Mouse (Mus musculus) gastrocnemius, postnatal 25 days (tissue): ENCODE measurements around the gene Lmntd2. TPM values are rescaled to one million over a fixed set of nuclear protein-coding genes. Genes with fewer than 3 reads are reported as not detected.

Source experiments
- DNase-seq: peaks from one replicate; pipeline ENCODE4 v3.0.0; 2022
- total RNA-seq, 2 experiments: library from RNA; stranded (reverse); gene quantifications; 1 replicate in 1 of 2; 2 replicates in 1 of 2; pipeline ENCODE4 v1.2.3; 2021

Lmntd2 gene
- total RNA-seq, 2 experiments from 2014 or later = not detected

DNA sequence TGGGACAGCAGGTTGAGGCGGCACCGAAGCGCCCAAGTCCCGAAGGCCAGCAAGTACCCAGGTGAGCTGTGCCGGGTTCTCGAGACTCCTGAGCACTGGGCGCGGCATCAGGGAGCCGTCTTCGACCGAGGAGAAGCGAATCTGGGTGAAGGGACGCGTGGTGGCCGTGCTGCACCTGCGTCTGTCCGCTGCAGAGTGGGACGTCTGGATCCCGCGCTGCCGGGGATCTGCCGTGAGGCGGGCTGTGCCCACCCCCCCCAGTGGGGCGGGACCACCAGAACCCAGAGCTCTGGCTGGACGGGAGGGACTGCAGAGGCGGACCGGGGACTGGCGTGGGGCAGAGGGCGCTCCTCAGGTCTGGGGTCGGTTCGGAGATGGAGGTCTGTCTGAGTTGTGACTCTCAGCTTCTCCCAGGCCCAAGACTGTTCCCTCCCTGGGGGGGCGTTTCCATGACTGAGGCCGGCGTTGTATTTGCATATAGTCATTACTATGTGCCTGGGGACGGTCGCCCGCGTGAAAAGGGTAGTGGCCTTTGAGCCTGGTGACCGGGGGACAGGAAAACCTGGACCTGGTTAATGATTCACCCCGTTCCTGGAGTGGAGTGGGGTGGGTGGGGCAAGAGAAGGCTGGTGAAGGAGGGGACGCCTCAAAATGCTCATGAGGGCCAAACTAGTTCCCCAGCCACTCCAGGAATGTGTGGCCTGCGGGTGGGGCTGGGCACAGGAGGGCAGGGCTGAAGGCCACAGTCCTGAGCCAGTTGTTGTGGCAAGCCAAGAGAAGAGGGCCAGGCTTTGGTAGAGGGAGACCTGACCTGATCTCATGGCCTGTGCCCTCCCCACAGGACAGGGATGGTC lies 2.2 kb upstream of the Lmntd2 start:
- DNase-seq = no peak

DNA sequence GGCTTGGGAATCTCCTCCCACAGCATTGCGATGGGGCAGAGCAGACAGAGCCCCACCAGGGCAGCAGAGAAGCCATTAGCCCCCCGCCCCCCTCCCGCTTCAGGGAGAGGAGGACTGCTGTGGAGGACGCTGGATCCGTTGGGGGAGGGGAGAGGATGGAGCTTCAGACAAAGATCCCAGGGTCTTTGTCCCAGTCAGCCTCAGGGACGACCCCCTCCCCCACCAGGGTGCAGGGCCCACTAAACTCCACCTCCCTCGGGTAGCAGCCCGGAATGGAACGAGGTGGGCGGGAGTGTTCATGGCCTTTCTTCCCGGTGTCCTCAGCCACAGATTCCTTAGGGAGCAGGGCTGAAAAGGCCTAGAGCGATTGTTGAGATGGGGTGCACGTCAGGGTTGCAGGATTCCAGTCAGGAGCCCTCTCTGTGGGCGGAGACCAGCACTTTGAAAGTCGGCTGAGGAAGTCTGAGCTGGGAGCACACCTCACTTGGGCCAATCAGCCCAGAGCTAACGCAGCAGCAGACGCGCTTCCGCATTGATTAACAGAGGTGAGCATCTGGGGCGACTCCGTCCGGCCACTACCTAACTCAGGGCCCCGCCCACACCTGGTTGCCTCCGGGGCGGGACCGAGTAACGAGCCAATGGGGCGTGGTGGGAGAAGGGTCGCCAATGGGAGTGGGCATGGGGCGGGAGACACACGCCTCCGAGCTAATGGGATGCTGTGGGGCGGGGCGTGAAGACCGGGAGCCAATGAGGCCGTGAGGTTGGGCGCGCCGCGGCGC lies 1.4 kb upstream of the Lmntd2 start, which contains the start of gene Rassf7:
TSS of gene Rassf7 (plus strand) at position 760 of the 779 bp plus-strand sequence.
- peak; percentile 85 for DNase-seq

DNA sequence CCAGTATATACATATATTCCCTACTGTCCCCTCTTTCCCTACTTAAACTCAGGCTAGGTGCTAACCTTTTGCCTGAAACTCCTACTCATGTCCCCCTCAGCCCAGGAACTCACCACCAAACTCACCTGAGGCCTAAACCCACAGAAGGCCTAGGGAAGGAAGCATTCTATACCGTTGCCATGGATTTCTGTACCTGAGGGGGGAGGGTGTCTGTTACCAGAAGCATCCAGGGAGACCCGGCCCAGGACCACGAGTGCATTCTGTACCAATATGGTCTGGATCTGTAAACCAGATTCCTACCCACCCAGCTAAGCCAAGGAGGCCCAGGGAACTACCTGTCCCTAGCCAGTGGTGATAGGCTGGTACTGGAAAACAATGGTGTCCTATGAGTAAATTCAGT lies 430 bp upstream of the Lmntd2 start:
- no peak for DNase-seq

DNA sequence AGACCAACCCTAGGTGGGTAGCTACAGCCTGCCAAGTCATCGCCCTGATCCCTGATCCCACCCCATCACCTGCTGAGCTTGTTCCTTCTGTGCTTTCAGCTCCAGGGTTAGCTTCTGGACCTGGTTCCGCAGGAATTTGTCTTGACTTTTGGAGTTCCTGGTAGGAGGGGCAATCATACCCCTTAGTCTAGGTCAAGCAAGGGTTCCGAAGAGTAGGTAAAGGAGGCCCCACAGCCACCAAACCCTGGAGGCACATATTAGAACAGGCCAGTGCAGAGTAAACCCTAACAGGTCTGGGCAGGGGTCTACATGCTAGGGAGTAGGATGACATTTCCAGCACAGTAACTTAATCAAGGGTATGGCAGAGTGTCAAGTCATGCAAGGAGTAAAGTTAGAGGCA lies 747 bp downstream of the Lmntd2 start:
- no peak for DNase-seq

DNA sequence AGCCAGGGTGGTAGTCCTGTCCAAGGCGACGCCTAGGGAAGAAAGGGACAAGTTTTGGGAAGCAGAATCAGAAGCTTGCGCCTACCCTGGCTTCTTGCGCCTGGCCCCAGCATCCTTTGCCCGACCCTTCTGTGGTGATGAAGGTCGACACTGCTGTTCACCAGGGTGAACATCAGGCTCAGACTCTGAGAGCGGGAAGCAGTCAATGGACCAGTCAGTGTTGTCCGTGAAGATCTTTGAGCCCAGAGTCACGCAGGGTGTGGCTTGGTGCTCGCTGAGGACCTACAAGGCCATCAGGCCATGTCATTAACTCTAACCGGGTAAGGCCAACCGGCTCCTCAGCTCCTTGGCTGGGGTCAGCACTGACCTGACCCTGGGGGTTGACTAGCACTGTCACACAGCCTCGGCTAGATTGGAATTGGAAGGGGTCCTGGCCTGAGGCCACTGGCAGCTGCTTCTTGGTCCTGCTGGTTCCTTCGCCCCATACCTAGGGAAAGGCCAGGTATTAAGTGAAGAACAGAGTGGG lies 3.2 kb downstream of the Lmntd2 start:
- DNase-seq = no peak

DNA sequence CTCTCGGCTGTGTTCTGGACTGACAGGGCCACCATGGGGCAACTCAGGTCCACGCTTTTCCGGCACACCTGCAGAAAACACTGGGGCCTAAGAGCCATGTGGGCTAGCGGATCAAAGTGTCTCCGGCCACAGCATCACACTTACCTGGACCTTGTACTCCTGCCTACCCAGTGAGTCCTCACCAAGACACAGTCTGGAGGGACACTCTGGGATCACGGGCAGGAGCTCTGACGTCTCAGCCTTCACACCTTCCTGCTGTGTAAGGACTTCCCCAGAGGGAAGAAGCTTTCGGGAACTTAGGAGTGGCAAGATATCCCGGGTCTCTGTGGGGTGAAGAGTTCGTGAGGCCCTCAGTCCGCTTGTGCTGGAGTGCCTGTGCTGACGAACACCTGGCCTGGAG lies 3.7 kb downstream of the Lmntd2 start:
- DNase-seq = no peak

DNA sequence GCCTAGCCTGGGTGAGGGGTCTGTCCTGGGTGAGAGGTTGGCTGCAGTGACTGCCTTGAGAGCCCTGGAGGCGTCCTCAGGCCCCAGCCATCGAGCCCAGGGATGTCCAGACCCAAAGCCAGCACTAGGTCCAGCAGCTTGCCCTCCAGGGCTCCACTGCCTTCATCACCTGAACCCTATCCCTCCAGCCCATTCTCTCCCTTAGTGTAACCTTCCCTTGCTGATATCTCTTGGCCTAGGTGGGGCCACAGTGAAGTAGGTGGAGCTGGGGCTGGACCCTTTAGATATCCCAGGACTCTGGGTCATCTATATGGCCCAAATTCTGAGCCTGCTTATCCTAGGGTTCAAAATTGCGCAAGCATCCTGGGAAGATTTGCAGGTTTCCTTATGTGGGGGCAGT lies 4.4 kb downstream of the Lmntd2 start:
- no peak for DNase-seq

DNA sequence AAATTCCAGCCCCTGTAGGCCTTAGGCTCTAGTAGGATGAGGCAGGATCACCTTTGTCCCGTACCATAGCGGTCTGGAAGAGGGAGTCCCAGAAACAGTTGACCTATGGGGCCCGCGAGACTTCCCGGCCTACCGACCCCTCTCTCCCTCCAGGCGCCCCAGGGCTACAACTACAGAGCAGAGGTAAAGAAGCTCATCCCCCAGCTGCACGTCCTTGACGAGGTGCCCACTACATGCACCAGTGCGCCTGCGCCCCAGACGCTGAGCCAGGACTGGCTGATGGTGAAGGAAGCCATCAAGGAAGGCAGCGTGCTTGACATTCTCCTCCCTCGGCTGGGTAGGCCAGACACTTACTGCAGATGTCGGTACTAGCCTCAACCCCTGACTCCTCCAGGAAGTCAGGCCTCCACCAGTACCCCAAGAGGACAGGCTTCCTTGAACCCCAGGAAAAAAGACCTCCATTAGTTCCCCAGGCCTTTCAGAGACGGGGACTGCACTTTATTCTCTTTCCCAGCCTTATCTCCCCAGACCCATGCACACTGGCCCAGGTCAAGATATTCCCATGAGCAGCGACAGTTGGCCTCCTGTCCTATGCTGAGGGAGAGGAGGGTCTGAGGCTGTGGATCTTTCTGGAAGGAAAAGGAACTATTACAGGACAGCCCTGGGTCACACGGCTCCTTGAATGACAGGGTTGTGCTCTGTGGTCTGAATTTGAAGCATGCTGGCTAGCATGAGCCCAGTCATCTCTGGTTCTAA lies 7.5 kb downstream of the Lmntd2 start:
- DNase-seq = no peak

DNA sequence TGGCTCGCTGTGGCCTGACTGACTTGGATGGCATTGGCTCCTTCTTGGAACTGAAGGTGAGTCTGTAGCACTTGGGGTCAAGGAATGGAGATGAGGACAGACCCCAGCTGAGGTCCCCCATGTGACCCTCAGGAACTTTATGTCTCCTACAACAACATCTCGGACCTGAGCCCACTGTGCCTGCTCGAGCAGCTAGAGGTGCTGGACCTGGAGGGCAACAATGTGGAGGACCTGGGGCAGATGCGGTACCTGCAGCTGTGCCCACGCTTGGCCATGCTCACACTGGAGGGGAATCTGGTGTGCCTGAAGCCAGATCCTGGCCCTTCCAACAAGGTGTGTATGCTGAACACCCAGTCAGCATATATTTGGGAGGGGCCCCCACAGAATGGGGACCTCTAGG lies 8.4 kb downstream of the Lmntd2 start:
- no peak for DNase-seq

DNA sequence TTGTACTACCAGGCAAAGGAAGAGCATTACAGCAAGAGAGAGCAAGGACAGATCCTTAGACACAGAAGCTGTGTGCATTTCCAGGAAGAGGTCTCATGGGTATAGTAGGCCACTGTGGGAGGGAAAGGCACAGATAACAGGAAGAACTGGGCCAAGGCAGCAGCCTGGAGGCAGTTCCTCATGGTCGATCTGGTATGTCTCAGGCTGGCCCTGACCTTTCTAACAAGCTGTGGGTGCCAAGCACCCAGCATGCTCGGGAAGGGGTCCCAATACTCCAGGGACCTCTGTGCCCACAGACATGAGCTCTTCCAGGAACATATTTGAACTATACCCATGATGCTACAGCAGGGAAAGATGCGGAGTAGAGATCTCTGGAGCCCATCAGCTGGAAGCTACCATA lies 9.3 kb downstream of the Lmntd2 start:
- DNase-seq = no peak

DNA sequence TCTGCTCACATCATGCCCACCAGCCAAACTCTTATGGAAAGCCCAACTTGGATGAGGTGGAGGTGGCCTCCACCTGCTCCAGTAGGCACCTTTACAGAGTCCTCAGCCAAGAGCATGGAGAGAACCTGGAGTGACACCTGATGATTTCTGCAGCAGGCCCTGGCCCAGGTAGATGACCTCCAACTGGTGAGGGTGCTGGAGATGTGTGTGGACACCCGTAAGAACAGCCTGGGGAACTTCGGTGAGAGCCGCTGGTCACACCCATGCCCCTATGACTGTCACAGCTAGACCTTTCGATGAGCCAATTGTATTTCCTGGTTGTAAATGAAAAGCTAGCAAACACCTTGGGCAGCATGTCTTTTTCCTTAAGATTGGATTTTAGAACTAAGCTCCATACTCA lies 15.8 kb downstream of the Lmntd2 start:
- no peak for DNase-seq

DNA sequence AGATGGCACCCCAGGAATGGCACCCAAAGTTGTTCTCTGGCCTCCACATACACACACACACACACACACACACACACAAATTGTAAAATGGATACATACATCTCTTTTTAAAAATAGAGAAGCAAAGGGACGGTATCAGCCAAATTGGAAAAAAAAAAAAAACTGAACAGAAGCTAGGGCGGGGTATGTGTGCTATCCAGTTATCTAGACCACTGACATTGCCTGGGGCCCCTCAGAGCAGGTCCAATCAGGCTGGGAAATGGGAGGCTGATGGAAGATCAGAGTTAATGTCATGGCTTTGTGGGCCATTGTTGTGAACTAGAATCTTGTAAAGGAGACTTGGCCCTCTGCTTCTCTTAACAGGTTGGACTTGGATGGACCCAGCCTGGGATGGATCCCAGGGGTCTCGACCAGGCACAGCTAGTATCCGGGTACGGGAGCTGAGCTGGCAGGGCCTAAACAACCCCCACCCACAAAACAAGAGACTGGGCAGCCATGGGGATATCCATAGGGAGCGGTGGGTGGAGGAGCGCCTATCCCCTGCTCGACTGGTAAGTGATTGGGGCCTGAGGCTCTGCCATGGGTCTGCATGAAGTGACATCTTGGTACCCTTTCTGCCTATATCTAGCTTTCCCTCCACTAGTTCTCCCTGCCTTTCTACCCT lies 17.1 kb downstream of the Lmntd2 start:
- DNase-seq = no peak

DNA sequence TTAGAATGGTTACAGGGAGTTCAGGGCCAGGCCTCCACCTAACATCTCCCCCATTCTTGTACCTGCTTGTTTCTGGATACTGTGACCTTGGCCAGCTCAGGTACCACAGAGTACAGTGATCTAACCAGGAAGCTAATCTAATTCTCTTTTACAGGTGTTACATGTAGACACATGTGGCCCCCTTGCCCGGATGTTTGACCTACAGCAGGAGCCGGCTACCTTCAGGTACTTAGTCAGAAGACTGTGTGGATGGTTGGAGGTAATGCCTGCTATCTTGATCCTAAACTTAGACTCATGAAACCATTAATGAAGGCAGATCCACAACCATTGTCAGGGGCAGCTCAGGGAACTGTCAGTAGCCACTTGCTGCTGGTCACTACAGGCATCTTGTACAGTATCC lies 18.1 kb downstream of the Lmntd2 start:
- no peak for DNase-seq

DNA sequence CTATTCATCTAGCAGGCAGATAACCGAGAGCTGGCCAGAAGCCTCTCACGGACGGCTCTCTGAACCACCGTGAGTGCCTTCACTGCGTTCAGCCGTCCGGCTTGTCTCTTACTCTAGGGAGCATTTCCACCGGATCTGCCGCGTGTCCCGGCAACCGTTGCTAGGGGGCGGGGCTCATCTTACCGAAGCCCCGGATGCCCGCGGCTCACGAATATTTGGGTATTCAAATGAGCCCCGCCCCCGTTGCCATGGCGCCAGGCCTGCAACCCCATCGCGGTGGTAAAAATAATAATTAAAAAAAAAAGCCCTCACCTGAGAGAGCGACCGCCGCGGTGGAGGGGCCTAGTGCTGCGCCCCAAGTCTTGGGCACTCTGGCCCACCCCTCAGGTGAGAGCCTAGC lies 19.1 kb downstream of the Lmntd2 start:
- peak; percentile 77 for DNase-seq

DNA sequence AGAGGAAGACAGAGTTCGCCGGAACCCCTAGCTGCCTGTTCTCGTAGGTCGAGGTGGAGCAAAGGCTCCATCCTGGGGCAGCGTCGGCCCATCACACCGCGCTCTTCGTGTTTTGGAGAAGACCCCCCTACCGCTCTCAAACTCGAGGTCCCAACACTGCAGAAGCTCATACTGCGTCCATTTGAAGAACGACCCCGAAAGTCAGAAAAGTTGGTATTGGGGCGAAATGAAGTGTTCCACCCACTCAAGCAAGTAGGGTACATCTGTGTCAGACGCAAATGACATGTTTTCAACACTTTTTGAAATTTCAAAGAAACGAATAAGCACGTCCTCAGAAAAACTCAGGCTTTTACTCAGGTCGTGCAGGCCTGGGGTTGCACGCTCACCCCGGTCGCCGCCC lies 19.5 kb downstream of the Lmntd2 start:
- DNase-seq = no peak

DNA sequence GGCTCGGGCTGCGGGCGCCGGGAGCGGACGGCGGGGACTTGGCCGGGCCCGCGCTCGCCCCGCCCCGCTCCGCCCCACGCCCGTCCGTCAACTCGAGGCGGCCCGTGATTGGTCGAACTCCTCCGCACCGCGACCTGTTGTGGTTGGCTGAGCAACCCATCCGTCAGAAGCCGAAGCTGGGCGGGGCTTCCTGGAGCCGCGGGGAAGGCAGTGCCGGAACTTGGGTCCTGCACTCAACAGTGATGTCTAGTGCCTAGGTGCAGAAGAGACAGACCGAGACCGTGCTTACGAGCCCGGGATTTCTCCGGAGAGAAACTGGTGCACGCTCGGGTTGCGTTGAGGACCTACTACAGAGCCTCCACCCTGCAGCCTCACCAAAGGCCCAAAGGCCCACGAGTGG lies 19.9 kb downstream of the Lmntd2 start, which contains the start of the genes Hras and Lrrc56:
TSS of gene Hras (minus strand) at position 58 of the 400 bp plus-strand sequence.
TSS of gene Lrrc56 (plus strand) at position 210 of the 400 bp plus-strand sequence.
- DNase-seq = peak; percentile 97

DNA sequence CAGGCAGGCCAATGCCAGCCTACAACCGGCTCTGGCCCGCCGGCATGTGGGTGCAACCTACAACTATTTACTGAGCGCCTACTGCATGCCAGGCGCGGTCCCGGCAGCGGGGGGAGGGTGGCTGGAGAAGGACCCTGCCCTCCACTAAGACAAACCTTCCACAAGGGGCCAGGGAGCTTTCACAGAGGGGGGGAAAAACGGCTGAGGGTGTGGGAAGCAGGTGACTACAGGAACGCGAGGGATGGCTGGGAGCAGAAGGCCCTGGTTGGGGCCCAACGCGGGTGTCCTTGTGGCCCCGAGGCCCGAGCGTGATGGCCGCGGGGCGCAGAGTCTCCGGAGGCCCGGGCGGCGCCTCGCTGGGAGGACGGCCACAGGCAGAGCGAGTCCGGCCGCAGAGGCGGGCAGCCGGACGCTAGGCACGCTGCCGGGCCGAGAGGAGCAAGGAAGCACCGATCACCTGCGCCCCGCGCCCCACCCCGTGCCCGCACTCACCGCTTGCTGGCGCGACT lies 20.5 kb downstream of the Lmntd2 start:
- peak; percentile 54 for DNase-seq

DNA sequence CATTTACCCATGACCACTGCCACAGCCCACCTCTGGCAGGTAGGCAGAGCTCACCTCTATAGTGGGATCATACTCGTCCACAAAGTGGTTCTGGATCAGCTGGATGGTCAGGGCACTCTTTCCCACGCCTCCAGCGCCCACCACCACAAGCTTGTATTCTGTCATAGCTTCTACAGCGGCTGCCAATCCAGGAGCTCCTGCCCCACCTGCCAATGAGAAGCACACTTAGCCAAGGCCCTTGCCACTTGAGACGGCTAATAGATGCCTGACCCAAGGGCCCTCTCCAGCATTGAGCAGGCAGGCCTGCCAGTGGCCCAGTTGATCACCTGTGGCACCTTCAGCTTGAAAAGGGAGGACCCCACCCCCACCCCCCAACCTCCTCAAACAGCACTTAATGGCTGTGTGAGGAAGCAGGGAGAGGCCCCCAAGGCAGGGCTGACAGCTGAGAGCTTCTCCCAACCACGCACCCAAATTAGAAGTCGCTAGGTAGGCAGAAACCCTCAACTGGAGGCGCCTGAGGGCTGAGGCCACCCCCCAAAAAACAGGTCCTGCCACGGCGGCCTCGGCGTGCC lies 21.0 kb downstream of the Lmntd2 start:
- peak; percentile 37 for DNase-seq

DNA sequence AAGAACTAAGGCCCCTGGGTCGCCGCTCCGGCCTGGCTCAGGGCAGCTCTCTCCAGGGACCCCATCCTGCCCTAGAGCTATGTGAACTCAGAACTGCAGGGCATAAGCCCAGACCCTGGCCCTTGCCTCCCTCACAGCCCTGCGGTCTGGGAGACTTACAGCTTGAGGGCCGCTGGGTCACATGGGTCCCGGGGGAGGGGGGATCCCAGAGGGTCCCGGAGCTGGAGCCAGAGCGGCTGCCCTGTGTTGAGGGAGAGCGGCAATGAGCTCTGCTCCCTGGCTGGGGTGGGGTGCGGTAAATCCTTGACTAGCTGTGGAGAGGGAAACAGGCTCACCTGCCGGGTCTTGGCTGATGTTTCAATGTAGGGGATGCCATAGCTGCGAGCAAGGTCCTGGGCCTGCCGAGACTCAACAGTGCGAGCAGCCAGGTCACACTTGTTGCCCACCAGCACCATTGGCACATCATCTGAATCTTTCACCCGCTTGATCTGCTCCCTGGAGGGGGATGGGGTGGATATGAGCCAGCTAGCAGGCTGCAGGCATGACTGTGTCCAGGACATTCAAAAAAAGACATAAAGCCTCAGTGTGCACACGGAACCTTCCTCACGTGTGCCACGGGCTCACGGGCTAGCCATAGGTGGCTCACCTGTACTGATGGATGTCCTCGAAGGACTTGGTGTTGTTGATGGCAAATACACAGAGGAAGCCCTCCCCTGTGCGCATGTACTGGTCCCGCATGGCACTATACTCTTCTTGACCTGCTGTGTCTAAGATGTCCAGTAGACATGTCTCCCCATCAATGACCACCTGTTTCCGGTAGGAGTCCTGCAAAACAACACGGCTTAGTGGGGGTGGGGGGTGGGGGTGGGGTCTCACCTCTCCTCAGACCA lies 21.8 kb downstream of the Lmntd2 start:
- DNase-seq = no peak

DNA sequence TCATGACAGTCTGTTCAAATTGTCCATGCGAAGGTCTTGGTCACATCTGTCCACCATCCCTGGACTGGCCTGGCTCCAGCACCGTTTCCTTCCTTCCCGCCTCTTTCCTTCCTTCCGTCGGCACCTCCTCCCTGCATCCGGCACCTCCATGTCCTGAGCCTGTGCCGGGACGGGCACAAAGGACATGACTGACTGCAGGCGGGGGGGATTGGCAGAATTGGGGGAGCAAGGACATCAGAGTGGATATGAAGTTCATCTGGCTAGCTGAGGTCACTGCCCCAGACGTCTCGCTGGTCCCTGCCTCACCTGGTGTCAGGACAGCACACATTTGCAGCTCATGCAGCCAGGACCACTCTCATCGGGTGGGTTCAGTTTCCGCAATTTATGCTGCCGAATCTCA lies 22.8 kb downstream of the Lmntd2 start:
- DNase-seq = no peak
